Mouse (Mus musculus) cerebellum, adult 9-11 months (tissue): ENCODE measurements around the gene Wrnip1.
A peak's percentile ranks its signal among the peaks of the same experiment; 100 is the strongest.
"Not testable (repeated sequence)": the region's sequence is repeated elsewhere in the genome, so short reads cannot be mapped to it uniquely, and the experiment has no call there.

Source experiments
- DNase-seq: peaks from one replicate; pipeline ENCODE4 v3.0.0; 2022

The Wrnip1 gene

GRCm38 (mm10) chr13:32852539-32852938 lies 50.7 kb downstream of the Wrnip1 start:
- DNase-seq = no peak

GRCm38 (mm10) chr13:32853073-32853472 lies 51.2 kb downstream of the Wrnip1 start:
- no peak for DNase-seq

- no peak for DNase-seq
Observed at GRCm38 (mm10) chr13:32860821-32861220, 59.0 kb downstream of the Wrnip1 start.

GRCm38 (mm10) chr13:32863456-32863855 lies 61.6 kb downstream of the Wrnip1 start:
- DNase-seq = no peak

- DNase-seq = not testable (repeated sequence)
Observed at GRCm38 (mm10) chr13:32864529-32864928, 62.7 kb downstream of the Wrnip1 start.

- no peak for DNase-seq
Observed at GRCm38 (mm10) chr13:32865591-32865990, 63.8 kb downstream of the Wrnip1 start.

- peak; percentile 41 for DNase-seq
Observed at GRCm38 (mm10) chr13:32866484-32866883, 64.6 kb downstream of the Wrnip1 start.

GRCm38 (mm10) chr13:32867030-32867429 lies 65.2 kb downstream of the Wrnip1 start:
- DNase-seq = no peak

GRCm38 (mm10) chr13:32868233-32868632 lies 66.4 kb downstream of the Wrnip1 start:
- DNase-seq = not testable (repeated sequence)

- no peak for DNase-seq
Observed at GRCm38 (mm10) chr13:32868843-32869242, 67.0 kb downstream of the Wrnip1 start.
